In genomic region chr17:14675517-14675916, GRCm38 (mm10) we compare ENCODE assay signal across 17 mouse cellular contexts. TPM values are rescaled to one million over a fixed set of nuclear protein-coding genes. Genes with fewer than 3 reads are reported as not detected.
"Had no signal": no experiment of that assay in that cellular context is flagged by ENCODE, and none has a peak within 500 bp of the region (broad histone marks: within the 10 kb centered on the region; RNA-seq: fewer than 3 reads in every experiment).

No protein-coding gene starts in this region.

- H3K27me3 ChIP-seq: neural tube, embryonic 13.5 days; neural tube, embryonic 15.5 days; stomach, embryonic 15.5 days had no signal

- H3K27ac ChIP-seq: neural tube, embryonic 13.5 days; neural tube, embryonic 15.5 days; stomach, embryonic 15.5 days; stomach, postnatal 0 days had no signal

- H3K4me1 ChIP-seq: stomach, embryonic 15.5 days had no signal

- H3K9ac ChIP-seq: neural tube, embryonic 13.5 days; neural tube, embryonic 15.5 days; stomach, embryonic 15.5 days had no signal

- H3K4me3 ChIP-seq: neural tube, embryonic 13.5 days; neural tube, embryonic 15.5 days; stomach, embryonic 15.5 days had no signal

- DNase-seq: retina, postnatal 1 day; right cerebral cortex, adult 18-20 months; right cerebral cortex, postnatal 14 days; right cerebral cortex, postnatal 25 days; right cerebral cortex, postnatal 4 days; spleen, adult 18-20 months; thymus, adult 18-20 months; thymus, adult 2 months; thymus, postnatal 14 days; thymus, postnatal 25 days; thymus, postnatal 36 days; thymus, postnatal 4 days had no signal

- H3K4me2 ChIP-seq: neural tube, embryonic 13.5 days; neural tube, embryonic 15.5 days; stomach, embryonic 15.5 days had no signal

- H3K9me3 ChIP-seq: neural tube, embryonic 13.5 days; neural tube, embryonic 15.5 days; stomach, embryonic 15.5 days had no signal

- H3K36me3 ChIP-seq: neural tube, embryonic 13.5 days; neural tube, embryonic 15.5 days had no signal

RNA-seq across cellular contexts. Expression of gene Thbs2, which starts 18.5 kb away (rescaled TPM):
- total RNA-seq: neutrophil, adult 5-6 weeks had no signal
